Mouse (Mus musculus): ENCODE data around the gene Eef1g. TPM values are rescaled to one million over a fixed set of nuclear protein-coding genes. Genes with fewer than 3 reads are reported as not detected.

Gene Eef1g
- polyA plus RNA-seq, 1 experiment from 2014 or later = 516 TPM

- Histone ChIP-seq H3K27ac (ENCODE audit: low read depth) (no peak overlapping the region), H3K4me3 (ENCODE audit: low read depth, low read length) (no peak overlapping the region), H3K9ac (no peak overlapping the region), H3K4me1 (ENCODE audit: insufficient read depth) (no peaks in the 10 kb centered on the region), H3K36me3 (ENCODE audit: insufficient read depth) (peaks cover 41% of the 10 kb centered on the region), H3K4me2 (no peak overlapping the region), H3K9me3 (ENCODE audit: low read depth, low read length) (no peaks in the 10 kb centered on the region), H3K27me3 (ENCODE audit: insufficient read depth, low read length) (no peaks in the 10 kb centered on the region)
- no peak for TF ChIP-seq CTCF (IDR thresholded peaks at IDR 0.05; ENCODE audit: low read depth)
- ATAC-seq (ENCODE audit: insufficient read depth) = no peak
- 81% methylated on average over 12 of the region's 12 CpGs for whole genome bisulfite sequencing
- no peak for DNase-seq
These were observed 38.8 kb upstream of the Eef1g start for GRCm38 (mm10) chr19:8927891-8928525.

GRCm38 (mm10) chr19:8928689-8929223, 38.1 kb upstream of the Eef1g start:
- 23% methylated on average over 16 of the region's 16 CpGs for WGBS
- peak overlapping the region; percentile 82 for H3K4me2 ChIP-seq

DNA sequence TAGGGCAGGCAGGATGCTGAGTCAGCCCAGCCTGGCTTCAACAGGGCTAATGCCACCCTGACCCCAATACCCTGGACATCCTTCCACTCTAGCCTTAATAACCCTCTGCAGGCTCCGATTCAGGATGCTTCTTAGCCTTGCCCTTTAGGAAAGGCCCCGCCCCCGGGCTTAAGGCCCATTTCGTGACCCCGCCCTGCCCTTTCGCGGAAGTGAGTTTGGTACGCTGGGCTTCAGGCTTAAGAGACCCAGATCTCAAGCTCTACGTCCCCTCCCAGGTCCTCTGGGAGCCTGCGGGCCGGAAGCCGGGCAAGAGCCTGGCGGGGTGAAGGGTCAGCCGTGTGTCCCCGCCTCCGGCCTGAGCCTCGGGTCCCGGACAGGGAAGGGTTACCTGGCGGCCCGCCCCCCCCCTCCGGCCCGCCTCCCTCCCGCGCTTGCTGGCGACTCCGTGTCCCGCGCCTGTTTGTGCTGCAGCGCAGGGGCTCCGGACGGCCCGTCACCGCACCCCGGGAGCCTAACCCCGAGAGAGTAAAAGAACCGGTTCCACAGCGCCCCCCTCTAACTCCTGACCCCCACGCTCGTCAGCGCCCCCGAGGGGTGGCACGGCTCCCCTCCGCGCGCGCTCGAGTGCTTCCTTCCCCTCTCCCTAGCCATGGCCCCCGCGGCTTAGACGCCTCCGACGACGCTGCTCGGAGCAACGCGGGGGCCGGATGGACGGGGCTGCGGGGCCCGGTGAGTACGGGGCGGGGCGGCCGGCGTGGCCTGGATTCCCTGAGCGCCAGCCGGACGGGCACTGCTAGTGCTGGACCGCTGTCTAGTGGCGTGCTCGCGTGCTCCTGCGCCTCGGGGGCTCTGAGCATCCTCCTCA, 37.4 kb upstream of the Eef1g start, which contains the start of the genes Rom1 and Eml3:
Gene Rom1 (minus strand): TSS at position 133 of the 865 bp plus-strand sequence.
Gene Eml3 (plus strand): TSS at position 329 of the 865 bp plus-strand sequence.
- ATAC-seq (ENCODE audit: insufficient read depth) = peak; percentile 84
- H3K36me3 ChIP-seq (ENCODE audit: insufficient read depth) = peaks cover 48% of the 10 kb centered on the region
- under 1% methylated on average over 72 of the region's 74 CpGs for WGBS

More at GRCm38 (mm10) chr19:8928689-8929223, 38.1 kb upstream of the Eef1g start:
- peak; percentile 15; the same call in 1 of the 2 replicates for ATAC-seq (ENCODE audit: insufficient read depth)
- DNase-seq = no peak
- Histone ChIP-seq H3K9me3 (ENCODE audit: low read depth, low read length) (no peaks in the 10 kb centered on the region), H3K36me3 (ENCODE audit: insufficient read depth) (peaks cover 41% of the 10 kb centered on the region), H3K4me1 (ENCODE audit: insufficient read depth) (no peaks in the 10 kb centered on the region), H3K4me3 (ENCODE audit: low read depth, low read length) (peak overlapping the region; percentile 82), H3K27me3 (ENCODE audit: insufficient read depth, low read length) (no peaks in the 10 kb centered on the region), H3K9ac (peak overlapping the region; percentile 79), H3K27ac (ENCODE audit: low read depth) (peak overlapping the region; percentile 82)
- TF ChIP-seq CTCF (IDR thresholded peaks at IDR 0.05; ENCODE audit: low read depth) = no peak

GRCm38 (mm10) chr19:8930117-8930516, 36.7 kb upstream of the Eef1g start:
- Histone ChIP-seq H3K36me3 (ENCODE audit: insufficient read depth) (peaks cover 53% of the 10 kb centered on the region), H3K9ac (peak overlapping the region; percentile 79), H3K27ac (ENCODE audit: low read depth) (peak overlapping the region; percentile 82; the same call in 1 of the 2 replicates), H3K9me3 (ENCODE audit: low read depth, low read length) (no peaks in the 10 kb centered on the region), H3K4me2 (peak overlapping the region; percentile 82), H3K27me3 (ENCODE audit: insufficient read depth, low read length) (no peaks in the 10 kb centered on the region), H3K4me1 (ENCODE audit: insufficient read depth) (no peaks in the 10 kb centered on the region), H3K4me3 (ENCODE audit: low read depth, low read length) (peak overlapping the region; percentile 82)
- no peak for DNase-seq
- 3% methylated on average over 11 of the region's 11 CpGs for WGBS
- no peak for TF ChIP-seq CTCF (IDR thresholded peaks at IDR 0.05; ENCODE audit: low read depth)
- ATAC-seq (ENCODE audit: insufficient read depth) = peak; percentile 28

More for the DNA sequence above, 37.4 kb upstream of the Eef1g start, which contains the start of the genes Rom1 and Eml3:
- Histone ChIP-seq H3K9ac (peak within 1 kb of the TSS; percentile 79), H3K4me2 (peak within 1 kb of the TSS; percentile 82), H3K27me3 (ENCODE audit: insufficient read depth, low read length) (no peaks in the 10 kb centered on the region), H3K4me3 (ENCODE audit: low read depth, low read length) (peak within 1 kb of the TSS; percentile 82), H3K4me1 (ENCODE audit: insufficient read depth) (no peaks in the 10 kb centered on the region), H3K27ac (ENCODE audit: low read depth) (peak within 1 kb of the TSS; percentile 82), H3K9me3 (ENCODE audit: low read depth, low read length) (no peaks in the 10 kb centered on the region)
- peak; percentile 88 for DNase-seq
- peak; percentile 55 for TF ChIP-seq CTCF (IDR thresholded peaks at IDR 0.05; ENCODE audit: low read depth)

- WGBS = 64% methylated on average over 7 of the region's 7 CpGs
- H3K27ac ChIP-seq (ENCODE audit: low read depth) = no peak overlapping the region
- peak overlapping the region; percentile 82 for H3K4me2 ChIP-seq
- H3K36me3 ChIP-seq (ENCODE audit: insufficient read depth) = peaks cover 55% of the 10 kb centered on the region
- no peaks in the 10 kb centered on the region for H3K4me1 ChIP-seq (ENCODE audit: insufficient read depth)
- peak overlapping the region; percentile 82 for H3K4me3 ChIP-seq (ENCODE audit: low read depth, low read length)
- DNase-seq = no peak
- H3K27me3 ChIP-seq (ENCODE audit: insufficient read depth, low read length) = no peaks in the 10 kb centered on the region
- H3K9me3 ChIP-seq (ENCODE audit: low read depth, low read length) = no peaks in the 10 kb centered on the region
- peak overlapping the region; percentile 79; the same call in 1 of the 2 replicates for H3K9ac ChIP-seq
- ATAC-seq (ENCODE audit: insufficient read depth) = no peak
- TF ChIP-seq CTCF (IDR thresholded peaks at IDR 0.05; ENCODE audit: low read depth) = no peak
These were observed 36.1 kb upstream of the Eef1g start for GRCm38 (mm10) chr19:8930771-8931170.

- WGBS = 80% methylated on average over 2 of the region's 2 CpGs
- no peak for TF ChIP-seq CTCF (IDR thresholded peaks at IDR 0.05; ENCODE audit: low read depth)
- Histone ChIP-seq H3K9me3 (ENCODE audit: low read depth, low read length) (no peaks in the 10 kb centered on the region), H3K4me1 (ENCODE audit: insufficient read depth) (no peaks in the 10 kb centered on the region), H3K36me3 (ENCODE audit: insufficient read depth) (peaks cover 66% of the 10 kb centered on the region), H3K27ac (ENCODE audit: low read depth) (no peak overlapping the region), H3K9ac (no peak overlapping the region), H3K4me3 (ENCODE audit: low read depth, low read length) (no peak overlapping the region), H3K27me3 (ENCODE audit: insufficient read depth, low read length) (no peaks in the 10 kb centered on the region), H3K4me2 (no peak overlapping the region)
- ATAC-seq (ENCODE audit: insufficient read depth) (no peak), DNase-seq (no peak)
These were observed 30.1 kb upstream of the Eef1g start for GRCm38 (mm10) chr19:8936736-8937135.

Measured in lung, embryonic 14.5 days (tissue).